Mouse (Mus musculus) 416B (cell line): ENCODE data around the gene Ints4.
A peak's percentile ranks its signal among the peaks of the same experiment; 100 is the strongest.
"Not testable (repeated sequence)": the region's sequence is repeated elsewhere in the genome, so short reads cannot be mapped to it uniquely, and the experiment has no call there.

ENCODE experiments used
- DNase-seq: peaks from one replicate; pipeline ENCODE4 v3.0.0; 2011; ENCODE audit warnings: low read depth

Gene Ints4

DNA sequence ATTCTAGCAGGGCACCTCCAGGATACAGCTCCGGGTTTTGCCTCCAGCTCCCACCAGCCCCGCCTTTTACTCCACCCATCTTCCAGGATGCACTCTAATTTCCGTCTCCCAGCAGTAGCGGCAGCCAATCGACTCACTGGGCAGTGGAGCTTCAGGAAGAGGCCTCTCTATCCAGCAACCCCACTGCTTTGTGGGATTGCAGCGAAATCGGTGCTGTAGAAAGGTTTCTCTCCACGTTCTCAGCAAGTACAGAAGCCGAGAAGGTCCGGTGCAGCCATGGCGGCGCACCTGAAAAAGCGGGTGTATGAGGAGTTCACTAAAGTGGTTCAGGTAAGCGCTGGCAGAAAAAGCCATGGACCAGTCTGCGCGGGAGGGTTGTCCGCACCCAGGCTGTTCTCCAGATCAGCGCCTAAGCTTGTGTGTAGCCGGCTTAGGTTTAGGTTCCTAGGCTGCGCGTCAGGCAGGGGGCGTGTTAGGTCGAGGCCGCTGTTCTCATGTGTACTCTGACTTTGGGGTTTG is at the start of gene Ints4:
TSS of gene Ints4 (plus strand) at position 136 of the 519 bp plus-strand sequence.
- DNase-seq, result peak; percentile 98

DNA sequence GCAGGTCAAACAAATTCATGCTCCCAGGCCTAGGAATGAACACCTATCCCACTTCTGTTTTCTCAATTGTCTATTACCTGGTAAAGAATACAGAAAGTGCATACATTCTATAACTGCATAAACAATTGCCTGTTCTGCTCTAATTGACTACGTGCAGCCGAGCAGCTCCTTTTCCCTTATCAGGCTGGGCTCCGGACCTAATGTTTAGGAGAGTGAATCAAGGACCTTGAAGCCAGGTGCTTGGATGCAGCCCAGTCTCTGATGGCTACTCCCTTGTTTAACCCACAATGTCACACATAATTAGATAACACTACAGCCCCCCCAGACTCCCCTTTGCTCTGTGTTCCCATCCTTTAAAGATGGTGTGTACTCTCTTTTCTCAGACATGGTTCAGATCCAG is 47.2 kb upstream of the Ints4 start:
- DNase-seq, result not testable (repeated sequence)

DNA sequence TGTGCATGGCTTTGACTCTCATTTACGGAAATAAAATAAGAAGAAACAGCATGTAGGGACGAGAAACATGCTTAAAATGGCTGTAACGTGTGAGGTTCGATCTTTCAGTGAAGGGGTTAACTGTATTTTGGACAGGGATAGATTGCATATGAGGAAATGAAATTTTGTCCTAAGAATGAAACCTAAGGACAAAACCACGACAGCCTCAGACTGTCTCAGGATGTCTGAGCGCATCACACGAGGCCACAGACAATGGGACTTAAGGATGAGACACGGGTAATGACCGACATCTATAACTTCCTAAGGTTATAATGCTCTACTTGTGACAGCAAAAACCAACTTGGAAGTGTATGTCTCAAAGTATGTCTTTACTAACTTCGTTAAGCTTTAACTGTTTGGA is 46.2 kb upstream of the Ints4 start:
- DNase-seq, result no peak

DNA sequence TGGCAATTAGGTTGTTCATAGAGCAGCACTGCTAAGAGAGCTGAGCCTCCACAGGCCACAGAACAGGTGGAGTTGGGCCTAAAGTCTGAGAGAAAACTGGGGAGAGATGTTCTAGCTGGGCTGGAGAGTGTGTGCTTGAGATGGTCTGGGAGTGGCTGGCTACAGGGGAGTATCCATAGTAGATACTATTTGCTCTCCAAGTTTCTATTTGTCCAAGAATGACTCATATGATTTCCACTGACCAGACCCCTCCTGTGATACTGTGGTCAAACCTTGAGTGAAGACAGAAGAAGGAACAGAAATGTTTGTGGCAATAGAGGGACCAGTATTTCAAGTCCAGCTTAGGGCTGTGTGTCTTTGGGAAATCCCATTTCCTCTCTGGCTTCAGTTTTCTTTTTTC is 41.8 kb upstream of the Ints4 start:
- peak; percentile 38 for DNase-seq

DNA sequence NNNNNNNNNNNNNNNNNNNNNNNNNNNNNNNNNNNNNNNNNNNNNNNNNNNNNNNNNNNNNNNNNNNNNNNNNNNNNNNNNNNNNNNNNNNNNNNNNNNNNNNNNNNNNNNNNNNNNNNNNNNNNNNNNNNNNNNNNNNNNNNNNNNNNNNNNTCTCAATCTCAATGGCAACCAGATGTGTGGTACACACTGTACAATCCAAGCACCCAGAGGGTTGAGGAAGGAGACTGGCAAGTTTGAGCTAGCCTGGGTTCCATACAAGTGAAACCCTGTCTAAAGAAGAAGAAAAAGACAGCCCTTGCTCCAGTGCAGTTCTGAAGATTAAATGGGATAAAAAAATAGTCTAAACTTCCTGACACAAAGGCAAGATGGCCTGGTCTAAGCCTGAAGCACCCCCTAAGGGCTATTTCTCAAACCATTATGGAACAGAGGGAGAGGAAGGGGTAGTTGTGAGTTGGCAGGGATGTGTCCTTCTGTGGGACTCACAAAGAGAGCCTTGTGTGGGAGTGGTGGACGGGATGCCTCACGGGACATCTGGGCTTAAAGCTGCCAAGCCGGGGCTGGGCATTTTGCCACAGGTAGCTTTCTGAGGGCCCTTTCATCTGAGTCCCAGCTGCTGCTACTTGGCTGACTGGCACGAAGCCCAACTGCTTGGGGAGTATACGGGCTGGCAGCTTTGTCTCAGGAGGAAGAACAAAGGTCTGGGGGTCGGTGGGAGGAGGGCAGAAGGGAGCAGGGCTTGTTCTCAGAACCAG is 34.4 kb upstream of the Ints4 start:
- peak; percentile 26 for DNase-seq

DNA sequence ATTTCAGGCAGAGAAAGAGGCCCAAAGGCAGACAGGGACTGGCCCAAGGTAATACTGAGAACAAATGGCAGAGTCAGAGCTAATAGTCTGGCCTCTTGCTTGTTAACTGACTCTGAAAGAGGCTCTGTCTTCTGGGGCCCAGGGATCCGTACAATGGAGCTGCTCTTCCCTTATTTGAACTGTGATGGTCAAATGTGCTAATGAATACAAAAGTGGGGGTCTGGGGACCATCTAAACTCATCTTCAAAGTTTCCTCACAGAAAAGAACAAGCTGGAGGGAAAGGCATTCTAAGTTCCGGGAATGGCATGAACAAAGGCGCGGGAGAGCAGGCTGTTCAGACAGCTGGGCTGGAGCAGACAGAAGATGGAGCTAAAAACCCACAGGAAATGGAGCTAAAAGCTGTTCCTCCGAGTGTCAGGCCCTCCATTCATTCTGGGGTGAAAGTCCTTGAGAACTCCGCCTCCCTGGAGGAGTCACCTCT is 33.7 kb upstream of the Ints4 start:
- DNase-seq, result peak; percentile 40

DNA sequence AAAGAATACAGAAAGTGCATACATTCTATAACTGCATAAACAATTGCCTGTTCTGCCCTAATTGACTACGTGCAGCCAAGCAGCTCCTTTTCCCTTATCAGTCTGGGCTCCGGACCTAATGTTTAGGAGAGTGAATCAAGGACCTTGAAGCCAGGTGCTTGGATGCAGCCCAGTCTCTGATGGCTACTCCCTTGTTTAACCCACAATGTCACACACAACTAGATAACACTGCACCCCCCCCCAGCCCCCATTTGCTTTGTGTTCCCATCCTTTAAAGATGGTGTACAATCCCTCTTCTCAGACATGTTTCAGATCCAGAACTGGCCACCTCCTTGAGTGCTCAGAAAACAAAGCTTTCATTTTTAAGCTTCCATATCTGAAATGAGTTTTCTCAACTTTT is 29.7 kb upstream of the Ints4 start, which contains the start of gene Kctd14:
TSS of gene Kctd14 (plus strand) at position 301 of the 400 bp plus-strand sequence.
- not testable (repeated sequence) for DNase-seq

DNA sequence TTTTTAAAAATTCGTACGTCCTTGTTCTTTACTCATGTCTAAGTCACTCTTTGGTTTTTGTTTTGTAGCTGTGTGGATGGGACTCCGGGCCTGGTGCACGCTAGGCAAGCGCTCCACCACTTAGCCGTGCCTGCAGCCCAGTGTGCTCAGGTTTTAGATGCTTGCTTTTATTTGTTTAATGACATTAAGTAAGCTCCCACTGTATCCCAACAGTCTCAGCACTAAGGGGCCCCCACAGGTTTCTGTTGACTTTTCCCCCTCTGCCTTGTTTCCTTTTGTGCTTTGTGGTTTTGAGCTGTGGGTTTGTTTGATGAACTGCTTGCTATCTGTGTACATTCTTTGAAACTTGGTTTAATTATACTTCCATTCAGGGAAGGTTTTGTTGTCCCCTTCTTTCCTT is 28.6 kb upstream of the Ints4 start:
- DNase-seq, result peak; percentile 32

DNA sequence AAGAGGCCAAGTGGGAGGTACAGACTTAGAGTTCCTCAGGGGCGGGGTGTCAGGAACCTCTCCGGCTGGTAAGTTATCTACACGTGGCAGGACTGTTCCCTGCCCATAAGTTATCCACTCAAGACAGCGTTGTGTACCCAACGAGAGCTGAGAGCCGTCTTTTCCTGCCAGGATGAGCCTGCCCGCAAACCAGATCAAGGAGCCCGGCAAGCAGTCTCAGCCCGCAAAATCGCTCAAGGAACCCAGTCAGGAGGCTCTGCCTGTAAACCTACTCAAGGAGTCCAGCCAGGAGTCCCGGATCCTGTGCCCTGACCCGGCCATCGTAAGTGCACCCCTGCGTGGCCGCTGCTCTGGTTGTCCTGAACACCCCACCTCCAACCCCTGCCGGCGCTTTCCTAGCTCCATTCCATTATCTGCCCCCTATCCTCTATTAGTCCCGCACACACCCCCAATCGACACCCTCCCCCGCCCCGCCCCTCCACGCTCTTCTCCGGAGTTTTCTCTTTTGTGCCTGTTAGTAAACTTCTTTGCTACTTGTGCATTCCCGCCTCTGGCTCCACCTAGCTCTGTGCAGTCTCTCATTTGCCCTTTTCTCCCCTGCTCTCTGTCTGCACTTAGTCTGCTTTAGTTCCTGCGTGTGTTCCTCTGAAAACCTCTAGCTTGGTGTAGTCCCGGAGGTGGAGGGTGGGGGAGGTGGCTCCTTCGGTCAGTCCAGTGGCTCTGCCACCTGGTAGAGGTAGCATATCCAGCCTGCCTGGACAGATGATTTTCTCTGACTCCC is 27.4 kb upstream of the Ints4 start:
- peak; percentile 49 for DNase-seq

DNA sequence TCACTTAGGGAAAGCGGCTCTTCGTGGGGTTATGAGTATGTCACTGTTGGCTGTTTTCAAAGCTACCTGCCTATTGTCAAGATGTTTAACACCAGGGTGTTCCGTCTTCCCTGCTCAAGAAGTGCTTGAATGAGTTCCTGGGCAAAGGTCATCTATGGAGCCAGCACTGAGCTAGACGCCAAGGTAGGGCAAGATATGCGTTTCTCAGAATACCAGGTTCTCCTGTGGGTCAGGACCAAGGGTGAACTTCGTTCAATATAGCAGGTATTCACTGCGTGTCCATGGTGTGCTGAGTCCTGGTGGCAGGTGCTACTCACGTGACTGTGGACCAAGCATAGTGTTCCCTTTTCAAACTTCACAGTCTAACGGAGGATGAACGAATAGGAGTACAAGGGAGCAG is 26.0 kb upstream of the Ints4 start:
- no peak for DNase-seq

DNA sequence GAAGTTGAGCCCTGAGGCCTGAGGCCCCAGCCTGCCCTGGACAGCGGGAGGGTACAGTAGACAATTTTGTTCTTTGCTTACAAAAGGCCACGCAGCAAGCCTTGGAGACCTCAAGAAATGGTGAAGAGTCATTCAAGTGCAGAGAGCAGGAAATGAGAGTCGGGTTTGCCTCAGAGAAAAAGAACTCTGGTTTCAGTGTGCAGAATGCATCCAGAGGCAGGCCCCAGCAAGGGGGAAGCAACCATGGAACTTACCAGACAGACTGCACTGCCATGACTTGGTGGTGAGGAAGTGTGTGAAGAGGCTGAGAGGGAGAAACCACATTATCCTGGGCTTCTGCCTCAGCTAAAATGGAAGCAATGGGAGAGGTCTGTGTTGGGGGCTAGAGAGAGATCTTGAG is 25.2 kb upstream of the Ints4 start:
- no peak for DNase-seq

DNA sequence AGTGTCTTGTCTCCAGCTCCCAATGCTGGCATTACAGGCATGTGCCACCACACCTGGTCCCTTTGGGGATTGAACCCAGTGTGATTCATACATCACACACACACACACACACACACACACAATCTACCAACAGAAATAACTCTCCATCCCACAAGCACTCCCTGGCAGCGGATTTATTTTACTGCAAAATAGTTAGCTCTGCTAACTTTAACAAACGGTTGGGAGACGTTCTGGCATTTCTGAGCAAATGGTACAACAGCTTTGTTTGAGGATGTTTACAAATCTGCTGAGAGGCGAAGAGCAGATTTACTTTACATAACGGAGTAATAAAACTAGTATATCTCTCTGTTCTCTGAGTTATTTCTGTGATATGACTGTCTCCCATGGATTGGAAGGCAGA is 7.8 kb upstream of the Ints4 start:
- no peak for DNase-seq

DNA sequence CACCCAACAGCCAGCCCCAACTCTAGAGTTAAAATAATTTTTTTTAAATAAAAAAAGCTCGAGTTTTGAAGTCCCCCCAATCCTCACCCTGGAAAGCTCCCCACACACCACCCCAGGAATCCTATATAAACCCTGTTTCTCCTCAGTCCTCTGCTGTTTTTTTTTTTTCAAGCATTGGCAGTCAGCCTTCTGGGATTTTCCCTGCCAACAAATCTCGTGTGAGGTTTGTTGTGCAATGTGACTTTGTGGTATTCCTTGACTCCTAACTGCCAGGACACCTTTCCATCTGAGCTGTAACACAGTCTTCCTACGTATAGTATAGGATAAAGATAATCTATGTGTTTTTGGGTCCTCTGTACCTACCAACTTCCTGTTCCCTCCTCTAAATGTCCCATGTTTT is 1.4 kb upstream of the Ints4 start:
- no peak for DNase-seq

DNA sequence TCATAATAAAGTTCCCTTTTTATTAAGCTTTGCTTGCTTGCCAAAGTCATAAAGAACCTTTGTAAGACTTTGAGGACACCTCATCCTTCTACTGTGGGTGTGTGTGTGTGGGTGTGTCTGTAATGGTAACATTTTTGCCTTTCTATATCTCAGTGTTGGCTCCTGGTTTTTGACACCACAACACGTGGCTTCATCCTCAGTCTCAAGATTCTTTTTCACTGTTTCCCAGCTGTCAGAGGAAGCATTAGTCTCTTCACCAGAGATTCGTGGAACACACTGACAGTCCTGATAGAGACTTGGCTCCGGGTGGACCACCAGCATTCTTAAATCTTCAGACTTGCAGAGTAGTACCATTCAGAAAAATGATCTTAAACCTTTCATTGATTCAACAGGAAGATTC is 466 bp upstream of the Ints4 start:
- no peak for DNase-seq

DNA sequence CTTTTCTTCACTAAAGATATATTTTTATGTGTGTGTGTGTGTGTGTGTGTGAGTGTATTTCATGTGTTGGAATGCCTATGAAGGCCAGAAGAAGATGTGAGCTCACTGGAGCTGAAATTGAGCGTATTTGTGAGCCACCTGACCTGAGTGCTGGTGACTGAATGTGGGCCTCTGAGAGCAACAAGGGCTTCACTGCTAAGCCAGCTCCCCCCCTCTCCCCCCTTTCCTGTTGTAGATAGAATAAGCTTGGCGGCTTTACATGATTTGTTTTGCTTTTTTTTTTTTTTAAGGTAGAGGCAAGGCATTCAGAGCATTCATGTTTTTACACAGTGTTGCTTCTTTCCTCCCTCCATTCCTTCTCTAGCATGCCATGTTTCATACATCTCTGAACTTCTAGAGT is 2.6 kb downstream of the Ints4 start:
- peak; percentile 17 for DNase-seq

DNA sequence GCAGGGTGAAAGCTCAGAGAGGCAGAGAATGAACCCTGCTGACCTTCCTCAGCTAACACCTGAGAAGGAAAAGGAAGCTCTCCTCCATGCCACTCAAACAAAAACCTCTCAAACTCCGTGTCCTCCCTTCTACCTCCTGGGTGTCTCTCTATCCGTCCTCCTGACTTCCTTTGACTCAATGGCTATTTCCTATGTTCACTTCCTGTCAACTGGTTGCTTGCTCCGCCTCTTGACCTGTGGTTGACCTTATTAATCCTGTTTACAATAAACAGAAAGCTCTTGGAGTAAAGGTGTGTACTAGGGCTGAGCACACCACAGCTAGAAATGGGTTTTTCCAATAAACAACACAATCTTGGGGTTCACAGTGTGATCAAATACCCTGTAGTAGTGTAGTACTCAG is 10.4 kb downstream of the Ints4 start:
- peak; percentile 16 for DNase-seq

DNA sequence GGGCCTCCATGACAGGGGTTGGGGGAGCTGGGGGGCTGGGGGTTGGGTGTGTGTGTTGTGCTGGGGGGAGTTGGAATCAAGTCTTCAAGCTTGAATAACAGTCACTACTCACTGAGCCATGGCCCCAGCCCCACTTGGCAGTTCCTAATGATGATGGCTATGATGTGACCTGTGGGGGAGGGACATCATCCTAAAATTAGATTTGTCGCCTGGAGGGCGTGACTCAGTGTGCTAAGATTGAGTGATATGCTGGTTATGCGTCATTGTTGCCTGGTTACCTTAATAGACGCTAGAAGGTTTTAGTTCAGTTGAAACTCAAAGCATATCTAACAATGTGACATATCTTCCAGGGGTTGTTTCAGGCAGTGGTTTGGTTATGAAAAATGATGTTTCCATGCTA is 11.7 kb downstream of the Ints4 start:
- DNase-seq, result peak; percentile 69

DNA sequence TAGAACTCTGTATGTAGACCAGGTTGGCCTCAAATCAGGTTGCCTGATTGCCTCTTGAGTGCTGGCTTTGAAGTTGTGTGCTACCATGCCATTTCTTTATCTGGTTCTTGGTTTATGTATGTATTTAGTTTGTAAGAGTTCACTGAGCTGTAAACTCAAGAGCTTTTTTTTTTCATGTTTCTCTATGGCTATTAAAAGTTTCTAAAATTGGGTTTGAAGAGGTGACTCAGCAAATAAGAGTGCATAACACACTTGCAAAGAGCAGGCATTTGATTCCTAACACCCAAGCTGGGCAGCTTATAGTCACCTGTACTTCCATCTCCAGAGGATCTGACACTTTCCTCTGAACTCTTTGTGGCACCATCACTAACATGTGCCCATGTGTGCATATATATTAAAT is 14.3 kb downstream of the Ints4 start:
- DNase-seq, result no peak

DNA sequence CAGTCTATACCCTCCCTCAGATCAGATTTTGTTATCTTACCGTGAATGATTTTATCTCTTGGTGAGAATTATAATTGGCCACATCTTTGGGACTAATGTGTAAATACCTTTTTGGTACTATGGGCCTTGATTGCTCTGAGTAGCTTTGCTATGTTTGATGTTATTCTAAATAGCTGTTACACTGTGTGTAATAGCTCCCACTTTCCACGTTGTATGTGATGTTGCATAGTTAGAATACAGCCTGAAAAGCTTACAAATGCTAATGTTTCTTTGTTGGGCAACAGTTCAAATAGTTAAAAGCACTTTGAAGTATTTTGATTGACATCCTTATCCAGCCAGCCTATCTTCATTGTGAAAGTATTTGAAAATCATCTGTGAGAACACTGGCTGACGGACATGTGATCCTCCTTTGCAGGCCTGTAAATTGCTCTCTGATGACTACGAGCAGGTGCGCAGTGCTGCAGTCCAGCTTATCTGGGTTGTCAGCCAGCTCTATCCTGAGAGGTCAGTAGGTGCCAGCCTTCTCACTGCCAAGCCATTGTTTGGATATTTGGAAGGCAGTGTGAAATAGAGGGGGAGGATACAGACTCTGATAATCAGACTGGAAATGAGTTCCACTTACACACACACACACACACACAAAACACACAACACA is 19.9 kb downstream of the Ints4 start:
- DNase-seq, result no peak

DNA sequence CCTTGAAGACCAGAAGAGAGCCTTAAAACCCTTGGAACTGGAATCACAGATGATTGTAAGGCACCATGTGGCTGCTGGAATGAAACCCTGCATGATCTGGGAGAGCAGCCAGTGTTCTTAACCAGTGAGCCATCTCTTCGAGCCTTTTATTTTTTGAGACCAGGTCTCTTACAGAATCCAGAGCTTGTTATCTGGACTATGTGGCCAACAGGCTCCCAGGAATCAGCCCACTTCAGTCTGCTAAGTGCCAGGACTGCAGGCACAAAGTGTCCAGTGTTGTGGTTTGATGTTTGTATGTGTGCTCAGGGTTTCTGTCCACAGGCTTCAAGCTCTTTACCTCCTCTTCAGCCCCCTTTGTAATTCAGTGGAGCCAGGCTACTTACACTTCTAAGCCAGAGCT is 34.0 kb downstream of the Ints4 start:
- no peak for DNase-seq

DNA sequence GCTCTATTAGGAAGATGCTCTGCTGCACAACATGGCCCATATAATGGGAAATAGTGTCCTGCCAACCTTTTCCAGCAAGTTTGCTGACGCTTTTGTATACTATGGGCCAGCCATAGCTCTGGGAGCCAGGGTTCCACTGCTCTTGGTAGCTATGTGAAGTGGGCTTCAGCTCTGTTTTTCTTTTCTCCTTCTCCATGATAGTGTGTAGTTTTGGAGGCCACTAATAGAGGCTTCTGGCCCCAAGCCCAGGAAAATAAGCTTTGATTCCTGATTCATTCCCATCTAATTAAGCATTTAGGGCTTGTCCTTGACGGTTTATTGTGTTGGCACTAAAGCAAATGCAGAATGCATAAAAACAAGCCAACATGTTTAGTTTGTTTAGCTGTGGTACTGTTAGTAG is 39.2 kb downstream of the Ints4 start:
- no peak for DNase-seq

DNA sequence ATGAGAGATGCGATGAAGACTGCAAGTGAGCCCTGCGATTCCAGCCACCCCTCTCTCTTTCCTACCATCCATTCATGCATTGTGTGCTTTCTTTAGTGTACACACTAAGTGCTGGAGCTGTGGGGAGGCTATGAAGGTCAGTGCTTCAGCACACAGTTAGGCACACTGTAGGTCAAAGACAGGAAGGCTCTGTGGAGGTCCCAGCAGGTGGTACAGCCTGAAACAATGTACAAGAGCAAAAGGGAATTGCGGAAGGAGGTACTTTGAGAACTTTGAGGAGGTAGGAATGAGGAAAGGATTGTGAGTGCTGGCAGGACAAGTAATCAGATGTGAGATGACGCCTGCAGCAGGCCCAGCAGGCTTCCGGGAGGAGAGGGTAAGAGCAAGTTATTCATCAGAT is 54.8 kb downstream of the Ints4 start:
- no peak for DNase-seq

DNA sequence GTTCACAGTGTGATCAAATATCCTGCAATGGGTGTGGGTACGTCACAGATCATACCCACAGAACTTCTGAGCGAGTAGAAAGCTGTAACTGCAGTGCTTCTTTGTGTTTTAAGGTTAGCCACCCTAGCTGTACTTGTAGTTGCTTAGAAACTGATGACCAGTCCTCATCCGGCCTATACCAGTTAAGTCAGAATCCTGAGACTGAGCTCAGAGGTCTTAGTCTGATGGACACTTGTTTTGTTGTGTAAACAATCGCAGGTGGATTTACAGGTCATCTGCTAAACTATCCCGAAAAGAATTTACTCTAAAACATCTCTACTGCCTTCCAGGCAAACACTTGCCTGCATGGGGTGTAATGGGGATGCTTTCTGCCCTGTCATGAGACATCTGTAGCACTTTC is 55.8 kb downstream of the Ints4 start:
- no peak for DNase-seq
